Mouse (Mus musculus) hindbrain, embryonic 12.5 days (tissue): ENCODE data around the gene Rnf24. TPM values are rescaled to one million over a fixed set of nuclear protein-coding genes. Genes with fewer than 3 reads are reported as not detected.

Experiments
- ATAC-seq: fragments of 200-750 bp; cut with Nextera tagmentation; 2 replicates; pipeline ENCODE4 v1.8.0; 2017; ENCODE audit warnings: moderate TSS enrichment; ENCODE audit not compliant: low FRiP score
- H3K27ac ChIP-seq: fragments of 300-500 bp; sonication (generic); 2 replicates; pipeline ENCODE4 v1.5.1; 2016; ENCODE audit warnings: mild to moderate bottlenecking
- H3K27me3 ChIP-seq: fragments of 300-500 bp; sonication (generic); 2 replicates; pipeline ENCODE4 v1.6.1; 2016; ENCODE audit warnings: mild to moderate bottlenecking
- H3K36me3 ChIP-seq: fragments of 300-500 bp; sonication (generic); 2 replicates; pipeline ENCODE4 v1.6.1; 2016; ENCODE audit warnings: mild to moderate bottlenecking
- H3K4me1 ChIP-seq: fragments of 300-500 bp; sonication (generic); 2 replicates; pipeline ENCODE4 v1.6.1; 2016
- H3K4me2 ChIP-seq: fragments of 300-500 bp; sonication (generic); replicated peaks from 2 replicates; pipeline ENCODE4 v1.6.1; 2016; ENCODE audit warnings: mild to moderate bottlenecking
- H3K4me3 ChIP-seq: fragments of 300-500 bp; sonication (generic); 2 replicates; pipeline ENCODE4 v1.5.1; 2016; ENCODE audit warnings: mild to moderate bottlenecking
- H3K9ac ChIP-seq: fragments of 300-500 bp; sonication (generic); 2 replicates; pipeline ENCODE4 v1.6.1; 2016; ENCODE audit warnings: mild to moderate bottlenecking, moderate library complexity
- H3K9me3 ChIP-seq: fragments of 300-500 bp; sonication (generic); replicated peaks from 2 replicates; pipeline ENCODE4 v1.6.1; 2016; ENCODE audit warnings: mild to moderate bottlenecking
- WGBS: fragments of 180-500 bp; shearing (Covaris S2); methylation state at CpG from one replicate; pipeline ENCODE4 v1.1.7; 2016; 5-methylcytosine and 5-hydroxymethylcytosine counted together
- polyA plus RNA-seq: library from polyadenylated mRNA; unstranded; fragments of >200 nt; fragmentation: Nextera tagmentation; extraction: Ambion mirVana; gene quantifications from 2 replicates; pipeline ENCODE4 v1.2.1, GENCODE M21; 2016

Rnf24 gene
- polyA plus RNA-seq, 1 experiment from 2014 or later, result 19.1 TPM

- Histone ChIP-seq H3K36me3 (no peaks in the 10 kb centered on the region), H3K4me2 (no peak overlapping the region), H3K27me3 (no peaks in the 10 kb centered on the region), H3K9me3 (no peaks in the 10 kb centered on the region), H3K4me3 (no peak overlapping the region), H3K9ac (no peak overlapping the region), H3K27ac (no peak overlapping the region), H3K4me1 (no peaks in the 10 kb centered on the region)
- ATAC-seq, result no peak
- WGBS, result 84% methylated on average over 3 of the region's 3 CpGs
These were observed 18.1 kb upstream of the Rnf24 start for GRCm38 (mm10) chr2:131370828-131371227.

- H3K4me3 ChIP-seq, result no peak overlapping the region
- H3K36me3 ChIP-seq, result no peaks in the 10 kb centered on the region
- no peaks in the 10 kb centered on the region for H3K9me3 ChIP-seq
- H3K9ac ChIP-seq, result no peak overlapping the region
- ATAC-seq, result no peak
- no peak overlapping the region for H3K27ac ChIP-seq
- no peaks in the 10 kb centered on the region for H3K4me1 ChIP-seq
- 84% methylated on average over 6 of the region's 6 CpGs for WGBS
- H3K27me3 ChIP-seq, result no peaks in the 10 kb centered on the region
- no peak overlapping the region for H3K4me2 ChIP-seq
These were observed 12.0 kb upstream of the Rnf24 start for GRCm38 (mm10) chr2:131364689-131365088.

- Histone ChIP-seq H3K36me3 (no peaks in the 10 kb centered on the region), H3K27ac (no peak overlapping the region), H3K27me3 (no peaks in the 10 kb centered on the region), H3K4me1 (peaks cover 3% of the 10 kb centered on the region), H3K9ac (no peak overlapping the region), H3K4me3 (no peak overlapping the region), H3K4me2 (no peak overlapping the region), H3K9me3 (no peaks in the 10 kb centered on the region)
- no peak for ATAC-seq
These were observed 5.8 kb upstream of the Rnf24 start for GRCm38 (mm10) chr2:131358481-131358880.

- Histone ChIP-seq H3K36me3 (no peaks in the 10 kb centered on the region), H3K27me3 (no peaks in the 10 kb centered on the region), H3K27ac (no peak overlapping the region), H3K4me2 (no peak overlapping the region), H3K9ac (no peak overlapping the region), H3K4me3 (no peak overlapping the region), H3K9me3 (no peaks in the 10 kb centered on the region), H3K4me1 (peaks cover 11% of the 10 kb centered on the region)
- WGBS, result 65% methylated on average over 6 of the region's 6 CpGs
- no peak for ATAC-seq
These were observed 1.4 kb upstream of the Rnf24 start for GRCm38 (mm10) chr2:131354049-131354448.

- no peaks in the 10 kb centered on the region for H3K36me3 ChIP-seq
- peak overlapping the region; percentile 66 for H3K4me2 ChIP-seq
- no peak overlapping the region for H3K27ac ChIP-seq
- H3K4me3 ChIP-seq, result peak overlapping the region; percentile 78
- H3K27me3 ChIP-seq, result no peaks in the 10 kb centered on the region
- peak overlapping the region; percentile 60; the same call in 1 of the 2 replicates for H3K9ac ChIP-seq
- peaks cover 14% of the 10 kb centered on the region for H3K4me1 ChIP-seq
- H3K9me3 ChIP-seq, result no peaks in the 10 kb centered on the region
- WGBS, result 25% methylated on average over 3 of the region's 3 CpGs
- ATAC-seq, result no peak
These were observed 848 bp upstream of the Rnf24 start for GRCm38 (mm10) chr2:131353564-131353915.

GRCm38 (mm10) chr2:131351968-131352746 is 535 bp downstream of the Rnf24 start:
- Histone ChIP-seq H3K4me2 (peak overlapping the region; percentile 66), H3K36me3 (no peaks in the 10 kb centered on the region), H3K27ac (peak overlapping the region; percentile 97), H3K4me3 (peak overlapping the region; percentile 78), H3K4me1 (peaks cover 19% of the 10 kb centered on the region), H3K9me3 (no peaks in the 10 kb centered on the region), H3K27me3 (no peaks in the 10 kb centered on the region), H3K9ac (peak overlapping the region; percentile 94)
- whole genome bisulfite sequencing, result under 1% methylated on average over 51 of the region's 51 CpGs
- ATAC-seq, result peak; percentile 81

- peaks cover 19% of the 10 kb centered on the region for H3K4me1 ChIP-seq
- peak overlapping the region; percentile 66 for H3K4me2 ChIP-seq
- H3K9me3 ChIP-seq, result no peaks in the 10 kb centered on the region
- H3K36me3 ChIP-seq, result no peaks in the 10 kb centered on the region
- H3K4me3 ChIP-seq, result peak overlapping the region; percentile 78
- 6% methylated on average over 10 of the region's 10 CpGs for WGBS
- H3K27me3 ChIP-seq, result no peaks in the 10 kb centered on the region
- ATAC-seq, result no peak
- H3K9ac ChIP-seq, result peak overlapping the region; percentile 94
- peak overlapping the region; percentile 97 for H3K27ac ChIP-seq
These were observed 1.2 kb downstream of the Rnf24 start for GRCm38 (mm10) chr2:131351471-131351870.

GRCm38 (mm10) chr2:131350301-131350700 is 2.4 kb downstream of the Rnf24 start:
- Histone ChIP-seq H3K36me3 (no peaks in the 10 kb centered on the region), H3K9me3 (no peaks in the 10 kb centered on the region), H3K27ac (no peak overlapping the region), H3K9ac (no peak overlapping the region), H3K27me3 (no peaks in the 10 kb centered on the region), H3K4me1 (peaks cover 19% of the 10 kb centered on the region), H3K4me2 (no peak overlapping the region), H3K4me3 (no peak overlapping the region)
- WGBS, result 90% methylated on average over 6 of the region's 6 CpGs
- no peak for ATAC-seq

- Histone ChIP-seq H3K9ac (no peak overlapping the region), H3K4me1 (peaks cover 8% of the 10 kb centered on the region), H3K4me3 (no peak overlapping the region), H3K27me3 (no peaks in the 10 kb centered on the region), H3K4me2 (no peak overlapping the region), H3K27ac (no peak overlapping the region), H3K36me3 (no peaks in the 10 kb centered on the region), H3K9me3 (no peaks in the 10 kb centered on the region)
- no peak for ATAC-seq
- 54% methylated on average over 3 of the region's 3 CpGs for WGBS
These were observed 7.1 kb downstream of the Rnf24 start for GRCm38 (mm10) chr2:131345556-131345955.

GRCm38 (mm10) chr2:131344449-131344848 is 8.2 kb downstream of the Rnf24 start:
- Histone ChIP-seq H3K9ac (no peak overlapping the region), H3K4me1 (peaks cover 8% of the 10 kb centered on the region), H3K36me3 (no peaks in the 10 kb centered on the region), H3K9me3 (no peaks in the 10 kb centered on the region), H3K4me2 (no peak overlapping the region), H3K27me3 (no peaks in the 10 kb centered on the region), H3K27ac (no peak overlapping the region), H3K4me3 (no peak overlapping the region)
- no peak for ATAC-seq
- 61% methylated on average over 3 of the region's 3 CpGs for WGBS

- no peaks in the 10 kb centered on the region for H3K9me3 ChIP-seq
- no peaks in the 10 kb centered on the region for H3K27me3 ChIP-seq
- 91% methylated on average over 6 of the region's 6 CpGs for WGBS
- no peak overlapping the region for H3K4me2 ChIP-seq
- no peaks in the 10 kb centered on the region for H3K4me1 ChIP-seq
- no peaks in the 10 kb centered on the region for H3K36me3 ChIP-seq
- ATAC-seq, result no peak
- no peak overlapping the region for H3K9ac ChIP-seq
- no peak overlapping the region for H3K27ac ChIP-seq
- H3K4me3 ChIP-seq, result no peak overlapping the region
These were observed 15.1 kb downstream of the Rnf24 start for GRCm38 (mm10) chr2:131337602-131338001.

- H3K27me3 ChIP-seq, result no peaks in the 10 kb centered on the region
- no peak overlapping the region for H3K4me3 ChIP-seq
- no peak overlapping the region for H3K27ac ChIP-seq
- H3K9me3 ChIP-seq, result no peaks in the 10 kb centered on the region
- 78% methylated on average over 3 of the region's 3 CpGs for WGBS
- no peak overlapping the region for H3K4me2 ChIP-seq
- no peak overlapping the region for H3K9ac ChIP-seq
- no peaks in the 10 kb centered on the region for H3K4me1 ChIP-seq
- 0 out of 2 replicates have a peak, but pooled peaks cover 3% of the 10 kb centered on the region for H3K36me3 ChIP-seq
- no peak for ATAC-seq
These were observed 22.1 kb downstream of the Rnf24 start for GRCm38 (mm10) chr2:131330548-131330947.

GRCm38 (mm10) chr2:131328981-131329380 is 23.7 kb downstream of the Rnf24 start:
- H3K4me2 ChIP-seq, result no peak overlapping the region
- 93% methylated on average over 1 of the region's 1 CpGs for WGBS
- H3K9ac ChIP-seq, result no peak overlapping the region
- H3K36me3 ChIP-seq, result 0 out of 2 replicates have a peak, but pooled peaks cover 3% of the 10 kb centered on the region
- no peak overlapping the region for H3K4me3 ChIP-seq
- H3K4me1 ChIP-seq, result no peaks in the 10 kb centered on the region
- H3K9me3 ChIP-seq, result no peaks in the 10 kb centered on the region
- no peak overlapping the region for H3K27ac ChIP-seq
- H3K27me3 ChIP-seq, result no peaks in the 10 kb centered on the region
- no peak for ATAC-seq
